Mouse (Mus musculus) forebrain, embryonic 11.5 days (tissue): Measurements from ENCODE around the gene Rap1b. TPM values are rescaled to one million over a fixed set of nuclear protein-coding genes. Genes with fewer than 3 reads are reported as not detected.

Experiments
- ATAC-seq: fragments of 200-750 bp; cut with Nextera tagmentation; replicated peaks from 2 replicates; pipeline ENCODE4 v1.8.0; 2017; ENCODE audit warnings: moderate TSS enrichment; ENCODE audit not compliant: low FRiP score
- DNase-seq: peaks from one replicate; pipeline ENCODE4 v3.0.0-alpha.2; 2017; ENCODE audit warnings: low spot score
- H3K27ac ChIP-seq: fragments of 300-500 bp; sonication (generic); 2 replicates; pipeline ENCODE4 v1.5.1; 2014; ENCODE audit warnings: low read depth, low read length
- H3K27me3 ChIP-seq: fragments of 300-500 bp; sonication (generic); 2 replicates; pipeline ENCODE4 v1.6.1; 2014; ENCODE audit warnings: mild to moderate bottlenecking, low read length, mixed read lengths; ENCODE audit not compliant: control insufficient read depth, insufficient read depth
- H3K36me3 ChIP-seq: fragments of 300-500 bp; sonication (generic); 2 replicates; pipeline ENCODE4 v1.6.1; 2014; ENCODE audit warnings: mild to moderate bottlenecking, low read length, moderate library complexity, mixed read lengths; ENCODE audit not compliant: control insufficient read depth, insufficient read depth
- H3K4me1 ChIP-seq: fragments of 300-500 bp; sonication (generic); replicated peaks from 2 replicates; pipeline ENCODE4 v1.6.1; 2014; ENCODE audit warnings: low read length, mixed read lengths; ENCODE audit not compliant: control insufficient read depth, insufficient read depth
- H3K4me2 ChIP-seq: fragments of 300-500 bp; sonication (generic); 2 replicates; pipeline ENCODE4 v1.6.1; 2014; ENCODE audit warnings: low read depth, mild to moderate bottlenecking, low read length, moderate library complexity, mixed read lengths; ENCODE audit not compliant: severe bottlenecking
- H3K4me3 ChIP-seq: fragments of 300-500 bp; sonication (generic); 2 replicates; pipeline ENCODE4 v1.5.1; 2014; ENCODE audit warnings: low read depth, low read length
- H3K9ac ChIP-seq: fragments of 300-500 bp; sonication (generic); 2 replicates; pipeline ENCODE4 v1.6.1; 2014; ENCODE audit warnings: low read length
- H3K9me3 ChIP-seq: fragments of 300-500 bp; sonication (generic); 2 replicates; pipeline ENCODE4 v1.6.1; 2016; ENCODE audit warnings: low read length, mixed read lengths; ENCODE audit not compliant: control insufficient read depth
- WGBS: fragments of 180-500 bp; shearing (Covaris S2); extraction: QIAGEN DNeasy Blood & Tissue Kit; methylation state at CpG from one replicate; pipeline ENCODE4 v1.1.7; 2014; 5-methylcytosine and 5-hydroxymethylcytosine counted together
- polyA plus RNA-seq: library from polyadenylated mRNA; unstranded; fragments of >200 nt; fragmentation: Nextera tagmentation; extraction: Ambion mirVana; gene quantifications from 2 replicates; pipeline ENCODE4 v1.2.1, GENCODE M21; 2014

The Rap1b gene
- polyA plus RNA-seq, 1 experiment from 2014 or later = 156 TPM

DNA sequence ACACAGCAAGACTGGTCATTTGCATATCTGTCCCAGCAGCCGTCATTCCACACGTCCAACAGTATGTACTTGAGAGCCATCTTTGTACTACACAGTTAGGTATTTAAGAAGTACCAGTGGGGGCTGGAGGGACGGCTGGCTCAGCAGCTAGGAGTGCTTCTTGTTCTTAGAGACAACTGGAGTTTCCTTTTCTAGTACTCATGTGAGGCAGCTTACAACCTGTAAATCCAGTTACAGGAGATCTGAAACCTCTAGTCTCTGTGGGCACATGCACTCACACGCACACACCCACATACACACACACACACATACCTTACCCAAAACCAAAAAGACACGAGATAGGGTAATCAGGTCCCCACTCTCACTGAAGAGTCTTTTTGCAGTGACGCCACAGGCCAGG, 18.9 kb upstream of the Rap1b start:
- H3K27ac ChIP-seq = no peak overlapping the region
- H3K4me2 ChIP-seq = no peak overlapping the region
- no peaks in the 10 kb centered on the region for H3K4me1 ChIP-seq
- DNase-seq (no peak), ATAC-seq (no peak)
- 75% methylated on average over 6 of the region's 6 CpGs for WGBS
- H3K4me3 ChIP-seq = no peak overlapping the region
- H3K27me3 ChIP-seq = no peaks in the 10 kb centered on the region
- H3K9me3 ChIP-seq = no peaks in the 10 kb centered on the region
- no peaks in the 10 kb centered on the region for H3K36me3 ChIP-seq
- H3K9ac ChIP-seq = no peak overlapping the region

DNA sequence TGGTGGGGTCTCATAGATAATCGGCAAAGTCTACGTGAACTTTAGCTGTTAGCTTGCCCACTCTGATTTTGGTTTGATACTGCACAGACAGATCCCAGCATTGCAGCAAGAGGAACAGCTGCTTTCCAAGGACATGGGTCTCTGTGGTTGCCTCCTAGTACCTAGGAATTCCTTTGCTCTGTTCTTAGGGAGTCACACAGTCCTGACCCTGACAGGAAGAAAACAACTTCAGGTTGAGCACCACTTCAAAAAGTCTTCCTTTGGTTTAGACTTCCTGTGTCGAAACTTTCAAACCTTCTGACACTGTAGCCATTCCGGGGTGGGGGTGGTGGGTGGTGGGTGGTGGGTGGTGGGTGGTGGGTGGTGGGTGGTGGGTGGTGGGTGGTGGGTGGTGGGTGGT, 18.4 kb upstream of the Rap1b start:
- Histone ChIP-seq H3K4me2 (no peak overlapping the region), H3K9ac (no peak overlapping the region), H3K4me1 (no peaks in the 10 kb centered on the region), H3K27me3 (no peaks in the 10 kb centered on the region), H3K27ac (no peak overlapping the region), H3K9me3 (no peaks in the 10 kb centered on the region), H3K36me3 (no peaks in the 10 kb centered on the region), H3K4me3 (no peak overlapping the region)
- ATAC-seq (no peak), DNase-seq (no peak)
- 95% methylated on average over 3 of the region's 4 CpGs for WGBS

DNA sequence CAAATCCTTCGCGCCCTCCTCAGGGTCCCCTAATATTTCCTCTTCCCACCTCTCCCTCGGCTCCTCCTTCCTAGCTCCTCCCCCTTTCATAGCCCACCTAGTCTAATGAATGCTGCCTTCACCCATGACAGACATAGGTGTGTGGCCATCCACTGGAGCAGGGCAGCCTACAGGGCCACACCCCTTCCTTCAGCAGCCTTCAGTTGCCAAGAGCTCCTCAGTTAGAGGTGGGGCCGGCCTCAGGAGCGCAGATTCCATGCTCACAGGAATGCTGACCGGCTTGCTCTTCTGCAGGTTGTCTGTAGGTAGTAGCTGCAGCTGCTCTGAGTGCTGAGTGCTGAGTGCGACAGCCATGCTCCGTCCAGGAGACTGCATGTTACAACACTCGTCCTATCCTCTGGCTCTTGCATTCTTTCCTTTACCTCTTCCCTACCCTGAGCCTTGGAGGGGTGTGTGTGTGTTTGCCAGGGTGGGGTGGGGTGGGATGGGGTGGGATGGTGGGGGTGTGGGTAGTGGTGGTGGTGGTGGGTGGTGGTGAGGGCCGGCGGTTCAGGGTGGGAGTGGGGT, 16.3 kb upstream of the Rap1b start:
- H3K36me3 ChIP-seq = no peaks in the 10 kb centered on the region
- no peak overlapping the region for H3K4me2 ChIP-seq
- no peak overlapping the region for H3K4me3 ChIP-seq
- no peak for ATAC-seq
- no peaks in the 10 kb centered on the region for H3K9me3 ChIP-seq
- no peak for DNase-seq
- no peaks in the 10 kb centered on the region for H3K4me1 ChIP-seq
- H3K27ac ChIP-seq = no peak overlapping the region
- H3K27me3 ChIP-seq = no peaks in the 10 kb centered on the region
- no peak overlapping the region for H3K9ac ChIP-seq
- 75% methylated on average over 11 of the region's 11 CpGs for WGBS

- ATAC-seq (no peak), DNase-seq (no peak)
- Histone ChIP-seq H3K4me2 (no peak overlapping the region), H3K4me1 (no peaks in the 10 kb centered on the region), H3K27ac (no peak overlapping the region), H3K27me3 (no peaks in the 10 kb centered on the region), H3K4me3 (no peak overlapping the region), H3K9me3 (no peaks in the 10 kb centered on the region), H3K36me3 (no peaks in the 10 kb centered on the region), H3K9ac (no peak overlapping the region)
- 89% methylated on average over 16 of the region's 16 CpGs for WGBS
Observed at GRCm38 (mm10) chr10:117860958-117861357, 15.1 kb upstream of the Rap1b start.

DNA sequence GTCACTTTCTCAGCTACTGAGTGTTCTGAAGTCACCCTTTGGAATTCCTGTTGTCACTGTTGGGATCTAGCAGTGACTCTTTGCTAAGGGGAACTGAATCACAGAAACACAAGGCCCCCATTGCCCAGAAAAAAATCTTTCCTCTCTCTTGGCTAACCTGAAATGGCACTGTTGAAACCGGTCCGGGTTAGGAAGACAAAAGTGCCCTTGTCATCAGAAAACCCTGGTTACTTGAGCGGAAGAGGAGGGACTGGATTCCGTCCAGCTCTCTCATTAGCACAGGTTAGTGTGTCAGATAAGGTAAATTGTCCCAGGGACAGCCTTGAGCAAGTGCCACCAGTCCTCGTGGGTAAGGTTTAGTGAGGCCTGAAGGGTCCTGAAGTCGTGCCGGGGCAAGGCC, 14.5 kb upstream of the Rap1b start:
- Histone ChIP-seq H3K9ac (no peak overlapping the region), H3K4me2 (no peak overlapping the region), H3K4me1 (no peaks in the 10 kb centered on the region), H3K27me3 (no peaks in the 10 kb centered on the region), H3K36me3 (no peaks in the 10 kb centered on the region), H3K9me3 (no peaks in the 10 kb centered on the region), H3K27ac (no peak overlapping the region), H3K4me3 (no peak overlapping the region)
- ATAC-seq (no peak), DNase-seq (no peak)
- WGBS = 83% methylated on average over 7 of the region's 7 CpGs

- no peak overlapping the region for H3K9ac ChIP-seq
- no peak overlapping the region for H3K4me3 ChIP-seq
- no peak overlapping the region for H3K4me2 ChIP-seq
- DNase-seq = no peak
- WGBS = 88% methylated on average over 11 of the region's 11 CpGs
- ATAC-seq = no peak
- H3K27ac ChIP-seq = no peak overlapping the region
- H3K4me1 ChIP-seq = no peaks in the 10 kb centered on the region
- no peaks in the 10 kb centered on the region for H3K9me3 ChIP-seq
- H3K27me3 ChIP-seq = no peaks in the 10 kb centered on the region
- H3K36me3 ChIP-seq = no peaks in the 10 kb centered on the region
Observed at GRCm38 (mm10) chr10:117859800-117860199, 14.0 kb upstream of the Rap1b start.

DNA sequence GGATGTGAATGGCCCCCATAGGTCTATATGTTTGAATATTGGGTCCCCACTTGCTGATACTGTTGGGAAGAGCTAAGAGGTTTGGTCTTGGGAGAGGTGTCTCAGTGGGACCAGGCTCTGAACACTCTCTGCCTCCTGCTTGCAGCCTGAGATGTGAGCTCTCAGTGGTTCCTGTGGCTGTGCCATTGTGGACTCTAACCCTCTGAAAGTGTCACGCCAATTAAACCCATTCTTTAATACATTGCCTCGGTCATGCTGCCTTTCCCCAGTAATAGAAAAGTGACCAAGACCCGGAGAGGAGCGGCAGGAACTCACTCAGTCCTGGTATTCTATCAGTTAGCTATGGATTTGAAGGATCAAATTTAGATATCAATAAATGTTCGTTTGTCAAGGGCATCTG, 12.4 kb upstream of the Rap1b start:
- Histone ChIP-seq H3K4me1 (no peaks in the 10 kb centered on the region), H3K4me3 (no peak overlapping the region), H3K27ac (no peak overlapping the region), H3K9ac (no peak overlapping the region), H3K36me3 (no peaks in the 10 kb centered on the region), H3K4me2 (no peak overlapping the region), H3K9me3 (no peaks in the 10 kb centered on the region), H3K27me3 (no peaks in the 10 kb centered on the region)
- ATAC-seq (no peak), DNase-seq (no peak)
- 73% methylated on average over 5 of the region's 5 CpGs for WGBS

GRCm38 (mm10) chr10:117856001-117856720, 10.3 kb upstream of the Rap1b start:
- WGBS = 86% methylated on average over 8 of the region's 8 CpGs
- ATAC-seq (no peak), DNase-seq (no peak)
- no peaks in the 10 kb centered on the region for H3K4me1 ChIP-seq
- no peak overlapping the region for H3K4me2 ChIP-seq
- H3K4me3 ChIP-seq = no peak overlapping the region
- no peak overlapping the region for H3K9ac ChIP-seq
- no peaks in the 10 kb centered on the region for H3K27me3 ChIP-seq
- H3K9me3 ChIP-seq = no peaks in the 10 kb centered on the region
- no peak overlapping the region for H3K27ac ChIP-seq
- H3K36me3 ChIP-seq = no peaks in the 10 kb centered on the region

GRCm38 (mm10) chr10:117852648-117853192, 6.9 kb upstream of the Rap1b start:
- Histone ChIP-seq H3K36me3 (no peaks in the 10 kb centered on the region), H3K4me1 (no peaks in the 10 kb centered on the region), H3K27ac (no peak overlapping the region), H3K4me3 (no peak overlapping the region), H3K4me2 (no peak overlapping the region), H3K27me3 (no peaks in the 10 kb centered on the region), H3K9me3 (no peaks in the 10 kb centered on the region), H3K9ac (no peak overlapping the region)
- no peak for ATAC-seq
- 85% methylated on average over 10 of the region's 10 CpGs for whole genome bisulfite sequencing
- no peak for DNase-seq
